Mouse (Mus musculus): Measurements from ENCODE around the gene Psme2.

Psme2 gene

DNA sequence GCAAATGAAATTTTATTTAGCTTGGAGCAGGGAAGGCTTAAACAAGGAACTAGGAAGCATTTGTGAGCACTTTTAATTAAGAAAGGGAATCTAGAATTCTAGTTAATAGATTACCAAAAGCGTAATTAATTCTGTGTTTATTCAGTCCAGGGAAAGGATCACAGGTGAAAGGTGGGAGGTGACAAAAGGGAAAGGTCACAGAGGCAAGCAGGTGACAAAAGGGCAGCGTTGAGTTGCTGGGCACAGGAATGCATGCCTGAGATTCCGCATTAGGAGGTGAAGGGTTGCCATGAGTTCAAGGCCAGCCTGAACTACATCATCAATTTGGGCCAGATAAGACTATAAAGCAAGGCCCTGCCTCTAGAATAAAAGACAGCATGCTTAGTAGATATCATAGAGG lies 23.4 kb downstream of the Psme2 start:
- no peak for DNase-seq (ENCODE audit: low spot score)

GRCm38 (mm10) chr14:55565748-55566147 lies 25.2 kb downstream of the Psme2 start:
- DNase-seq (ENCODE audit: low spot score): no peak

DNA sequence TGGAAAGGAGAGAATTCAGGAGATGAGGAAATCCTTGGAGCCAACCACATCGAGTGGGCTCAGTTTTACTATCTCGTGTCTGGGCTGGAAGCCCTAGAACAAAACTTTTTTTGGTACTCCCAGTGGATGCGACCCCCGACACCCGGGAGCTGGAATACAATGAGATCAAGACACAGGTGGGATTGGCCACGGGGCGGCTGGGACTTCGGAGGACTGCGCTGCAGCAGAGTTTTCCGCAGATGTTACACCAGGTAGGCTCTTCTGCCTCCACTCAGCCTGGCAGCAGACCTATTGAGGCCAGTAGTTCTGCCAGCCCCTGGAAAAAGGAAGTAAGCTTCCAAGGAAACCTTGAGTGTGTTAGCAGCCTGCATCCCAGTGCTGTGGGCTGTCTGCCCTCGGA lies 27.7 kb downstream of the Psme2 start:
- DNase-seq (ENCODE audit: low spot score): no peak

- DNase-seq (ENCODE audit: low spot score): no peak
Observed at GRCm38 (mm10) chr14:55561860-55562259, 29.1 kb downstream of the Psme2 start.

GRCm38 (mm10) chr14:55560202-55561073 lies 30.5 kb downstream of the Psme2 start, which contains the start of gene A730061H03Rik:
Gene A730061H03Rik, minus strand, starts transcription at chr14:55560406.
- peak; percentile 98 for DNase-seq (ENCODE audit: low spot score)

GRCm38 (mm10) chr14:55559799-55560201 lies 31.1 kb downstream of the Psme2 start, which contains the start of gene Dcaf11:
Gene Dcaf11, plus strand, starts transcription at chr14:55560006.
- DNase-seq (ENCODE audit: low spot score): peak; percentile 86

DNA sequence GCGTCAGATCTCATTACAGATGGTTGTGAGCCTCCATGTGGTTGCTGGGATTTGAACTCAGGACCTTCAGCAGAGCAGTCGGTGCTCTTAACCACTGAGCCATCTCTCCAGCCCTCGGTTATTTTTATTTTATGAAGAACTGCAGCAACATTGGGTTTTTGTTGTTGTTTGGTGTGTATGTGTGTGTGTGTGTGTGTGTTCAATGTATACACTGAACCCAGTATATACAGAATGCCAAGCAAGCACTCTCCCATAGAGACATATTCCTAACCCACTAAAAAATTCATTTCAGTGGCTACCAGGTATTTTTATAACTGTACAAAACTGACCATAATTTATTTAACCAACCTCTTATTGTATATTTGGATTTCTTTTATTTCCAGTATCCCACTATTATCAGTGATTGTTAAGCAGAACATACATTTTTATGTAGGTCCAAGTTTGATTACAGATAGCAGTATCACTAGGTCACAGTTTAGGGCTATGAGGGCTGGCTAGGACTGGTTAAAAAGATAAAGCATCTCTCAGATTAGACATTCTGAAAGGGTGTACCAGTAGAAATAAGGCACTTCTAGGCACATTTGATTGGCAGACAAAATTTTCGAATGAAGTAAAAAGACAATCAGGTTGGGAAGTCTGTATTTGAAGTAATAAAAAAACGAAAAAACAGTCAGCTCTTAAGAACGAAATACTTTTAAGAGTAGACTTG lies 32.0 kb downstream of the Psme2 start:
- no peak for DNase-seq (ENCODE audit: low spot score)

- no peak for DNase-seq (ENCODE audit: low spot score)
Observed at GRCm38 (mm10) chr14:55557587-55557986, 33.3 kb downstream of the Psme2 start.

GRCm38 (mm10) chr14:55557003-55557402 lies 33.9 kb downstream of the Psme2 start:
- DNase-seq (ENCODE audit: low spot score): peak; percentile 66

GRCm38 (mm10) chr14:55555788-55556187 lies 35.1 kb downstream of the Psme2 start:
- DNase-seq (ENCODE audit: low spot score): no peak

- DNase-seq (ENCODE audit: low spot score): no peak
Observed at GRCm38 (mm10) chr14:55554635-55555034, 36.3 kb downstream of the Psme2 start.

- DNase-seq (ENCODE audit: low spot score): no peak
Observed at GRCm38 (mm10) chr14:55551794-55552193, 39.1 kb downstream of the Psme2 start.

DNA sequence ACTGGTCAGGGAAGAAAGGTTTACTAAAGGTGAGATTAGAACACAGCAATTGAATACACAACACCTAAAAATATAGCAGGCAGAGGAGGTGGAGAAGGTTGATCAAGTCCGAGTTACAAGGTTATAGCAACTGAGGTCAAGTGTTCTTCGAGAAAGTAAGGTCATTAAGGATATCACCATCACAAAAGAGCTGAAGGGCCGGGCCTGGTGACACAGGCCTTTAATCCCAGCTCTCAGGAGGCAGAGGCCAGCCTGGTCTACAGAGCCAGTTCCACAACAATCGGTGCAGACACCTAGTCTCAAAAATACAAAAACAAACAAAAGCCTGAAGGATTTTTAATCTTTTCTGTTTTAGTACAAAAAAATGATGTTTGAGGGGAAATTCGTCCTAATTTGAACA lies 39.6 kb downstream of the Psme2 start:
- DNase-seq (ENCODE audit: low spot score): no peak

DNA sequence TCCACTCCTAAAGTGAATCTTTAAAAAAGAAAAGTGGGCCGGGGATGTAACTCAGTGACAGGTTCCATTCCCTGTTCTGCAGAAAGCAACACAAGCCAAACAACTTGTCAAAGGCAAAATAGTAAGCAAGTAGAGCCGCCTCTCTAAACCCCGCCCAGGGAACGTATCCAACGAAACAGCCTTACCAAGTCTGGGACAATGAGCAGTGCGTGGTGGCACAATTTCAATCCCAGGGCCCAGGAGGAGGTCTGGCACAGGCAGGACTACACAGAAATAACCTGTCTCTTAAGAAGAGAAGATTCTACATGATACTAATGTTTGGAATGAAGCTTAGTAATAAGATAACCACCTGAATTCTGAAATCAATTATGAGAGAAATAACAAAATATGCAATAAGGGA lies 40.7 kb downstream of the Psme2 start:
- DNase-seq (ENCODE audit: low spot score): no peak

DNA sequence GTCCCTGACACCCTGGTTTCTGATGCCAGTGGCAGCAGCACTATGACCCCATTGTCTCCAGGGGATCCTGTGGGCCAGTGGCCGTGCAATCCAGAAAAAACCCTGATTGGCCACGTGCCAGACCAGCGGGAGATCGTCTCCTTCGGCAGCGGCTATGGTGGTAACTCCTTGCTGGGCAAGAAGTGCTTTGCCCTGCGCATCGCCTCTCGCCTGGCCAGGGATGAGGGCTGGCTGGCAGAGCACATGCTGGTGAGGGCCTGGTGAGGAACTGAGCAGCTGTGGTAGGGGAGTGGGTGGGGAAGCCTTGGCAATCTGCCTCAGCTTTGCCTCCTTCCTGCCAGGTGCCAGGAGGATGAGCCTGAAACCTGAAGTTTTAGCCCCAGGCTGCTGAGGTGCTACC lies 46.6 kb downstream of the Psme2 start:
- no peak for DNase-seq (ENCODE audit: low spot score)

- DNase-seq (ENCODE audit: low spot score): peak; percentile 69
Observed at GRCm38 (mm10) chr14:55542268-55542667, 48.6 kb downstream of the Psme2 start.

GRCm38 (mm10) chr14:55540787-55541321 lies 50.1 kb downstream of the Psme2 start:
- peak; percentile 73 for DNase-seq (ENCODE audit: low spot score)

GRCm38 (mm10) chr14:55540067-55540786 lies 50.7 kb downstream of the Psme2 start, which contains the start of gene Pck2:
Gene Pck2, plus strand, starts transcription at chr14:55540266.
- DNase-seq (ENCODE audit: low spot score): peak; percentile 84

Measured in spleen, adult 12 weeks (tissue).